8 mouse cellular contexts compared by ENCODE assay signal in the genomic region with DNA sequence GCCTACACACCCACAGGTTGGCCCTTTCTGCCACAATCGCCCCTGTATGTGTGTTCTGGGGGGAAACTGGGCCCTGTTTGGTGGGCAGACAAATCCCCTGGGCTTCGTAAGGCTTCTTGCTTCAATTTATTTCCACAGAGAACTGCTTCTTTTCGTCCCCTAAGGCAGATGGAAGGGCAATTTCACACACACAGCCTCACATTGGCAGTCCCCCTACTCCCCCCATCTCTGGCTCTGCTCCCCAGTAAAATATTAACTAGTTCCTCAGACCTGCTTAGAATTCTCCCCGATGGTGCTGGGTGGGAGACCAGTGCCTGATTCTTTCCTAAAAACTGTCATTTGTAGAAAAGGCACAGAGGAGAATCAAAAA. TPM values are rescaled to one million over a fixed set of nuclear protein-coding genes. Genes with fewer than 3 reads are reported as not detected.
DNase-seq lines count a peak whose midpoint lies in the region; ATAC-seq and TF ChIP-seq lines count a peak whose summit lies in the region.

No protein-coding gene starts in this region.

- H3K27me3 ChIP-seq in cerebellum, adult 2 months (ENCODE audit: control insufficient read depth, insufficient read depth, low read length), result no peaks in the 10 kb centered on the region
- no peaks in the 10 kb centered on the region for H3K27me3 ChIP-seq in ES-Bruce4 (ENCODE audit: control insufficient read depth, insufficient read depth, low read length, poor library complexity, severe bottlenecking)
- H3K27me3 ChIP-seq in hindbrain, embryonic 14.5 days (ENCODE audit: control insufficient read depth, insufficient read depth, low read length), result no peaks in the 10 kb centered on the region
- H3K27me3 ChIP-seq in liver, embryonic 14.5 days (ENCODE audit: control insufficient read depth, insufficient read depth, low read length), result no peaks in the 10 kb centered on the region

- no peak for TF ChIP-seq EP300 in ES-Bruce4 (IDR thresholded peaks at IDR 0.05; ENCODE audit: insufficient read depth, low read depth, low read length)
- no peak for TF ChIP-seq EP300 in liver, embryonic 14.5 days (IDR thresholded peaks at IDR 0.05; ENCODE audit: low read depth)

- H3K4me1 ChIP-seq in cerebellum, adult 2 months (ENCODE audit: control insufficient read depth, insufficient read depth, low read length), result peaks cover 81% of the 10 kb centered on the region
- peaks cover 6% of the 10 kb centered on the region for H3K4me1 ChIP-seq in ES-Bruce4 (ENCODE audit: control insufficient read depth, insufficient read depth, low read length)
- peaks cover 86% of the 10 kb centered on the region for H3K4me1 ChIP-seq in hindbrain, embryonic 14.5 days (replicated peaks; ENCODE audit: control insufficient read depth, insufficient read depth, low read length)
- peaks cover 70 to 86% of the 10 kb centered on the region in 2 experiments for H3K4me1 ChIP-seq in liver, embryonic 14.5 days (replicated peaks; ENCODE audit: control insufficient read depth in 2 of 2, insufficient read depth in 2 of 2, low read length in 1 of 2)

- no peak for ATAC-seq in hindbrain, embryonic 14.5 days (ENCODE audit: low FRiP score)
- ATAC-seq in liver, embryonic 14.5 days (ENCODE audit: insufficient read depth), result no peak

- peak overlapping the region; percentile 91 for H3K9ac ChIP-seq in ES-Bruce4 (ENCODE audit: low read depth, poor library complexity, severe bottlenecking)
- H3K9ac ChIP-seq in hindbrain, embryonic 14.5 days, result peak overlapping the region; percentile 73
- peak overlapping the region; percentile 67 for H3K9ac ChIP-seq in liver, embryonic 14.5 days (replicated peaks)

- no peak overlapping the region for H3K4me2 ChIP-seq in hindbrain, embryonic 14.5 days (replicated peaks)
- H3K4me2 ChIP-seq in liver, embryonic 14.5 days (ENCODE audit: low read depth), result peak overlapping the region; percentile 79

- DNase-seq in cerebellum, adult 2 months, result peak in 1 of 2 experiments; percentile 30
- DNase-seq in cerebellum, postnatal 36 days, result no peak
- no peak for DNase-seq in hindbrain, embryonic 14.5 days (ENCODE audit: low spot score)
- no peak for DNase-seq in liver, embryonic 14.5 days (ENCODE audit: low read depth in 3 of 3, low spot score in 3 of 3)
- no peak for DNase-seq in adrenal gland, adult 18-20 months (ENCODE audit: low spot score in 2 of 2)
- DNase-seq in frontal cortex, adult 2 months (ENCODE audit: extremely low spot score in 1 of 2, low spot score in 1 of 2), result no peak
- no peak for DNase-seq in left cerebral cortex, postnatal 4 days

- intact Hi-C loops in left cerebral cortex, postnatal 4 days (cut with DNase I), result loop anchor here (2.0 kb wide), 1 partner anchor 63 kb away; no protein-coding TSS in a partner anchor

- no peak for TF ChIP-seq POLR2A in cerebellum, adult 2 months (IDR thresholded peaks at IDR 0.05; ENCODE audit: borderline replicate concordance, insufficient read depth, low read length)
- TF ChIP-seq POLR2A in ES-Bruce4 (IDR thresholded peaks at IDR 0.05; ENCODE audit: insufficient read depth, low read length), result no peak

- H3K27ac ChIP-seq in cerebellum, adult 2 months (ENCODE audit: insufficient read depth, low read length), result peak overlapping the region; percentile 90
- peak overlapping the region; percentile 93 for H3K27ac ChIP-seq in ES-Bruce4 (ENCODE audit: insufficient read depth, low read length)
- H3K27ac ChIP-seq in hindbrain, embryonic 14.5 days, result peak overlapping the region; percentile 100
- H3K27ac ChIP-seq in liver, embryonic 14.5 days, result peak overlapping the region; percentile 91

- H3K4me3 ChIP-seq in cerebellum, adult 2 months (replicated peaks; ENCODE audit: insufficient read depth, low read depth, low read length), result no peak overlapping the region
- no peak overlapping the region for H3K4me3 ChIP-seq in ES-Bruce4 (ENCODE audit: low read depth, low read length)
- H3K4me3 ChIP-seq in hindbrain, embryonic 14.5 days (replicated peaks; ENCODE audit: low read length), result no peak overlapping the region
- 0 out of 4 replicates have a peak overlapping the region, but pooled peaks of 1 of the 2 experiments have one; percentile 27 for H3K4me3 ChIP-seq in liver, embryonic 14.5 days (ENCODE audit: insufficient read depth in 1 of 2, low read depth in 2 of 2, low read length in 2 of 2)

- TF ChIP-seq CTCF in cerebellum, adult 2 months (IDR thresholded peaks at IDR 0.05; ENCODE audit: borderline replicate concordance, insufficient read depth, low read depth, low read length), result no peak
- no peak for TF ChIP-seq CTCF in ES-Bruce4 (IDR thresholded peaks at IDR 0.05; ENCODE audit: low read depth, low read length)
- no peak for TF ChIP-seq CTCF in liver, embryonic 14.5 days (IDR thresholded peaks at IDR 0.05; ENCODE audit: low read depth)

- WGBS in cerebellum, adult 2 months, result 34% methylated on average over 4 of the region's 4 CpGs
- 12% methylated on average over 4 of the region's 4 CpGs for WGBS in hindbrain, embryonic 14.5 days
- 32% methylated on average over 4 of the region's 4 CpGs for WGBS in liver, embryonic 14.5 days (ENCODE audit: insufficient replicate concordance)

- H3K9me3 ChIP-seq in ES-Bruce4 (replicated peaks; ENCODE audit: control insufficient read depth, insufficient read depth, low read length, poor library complexity, severe bottlenecking), result no peaks in the 10 kb centered on the region
- H3K9me3 ChIP-seq in hindbrain, embryonic 14.5 days (ENCODE audit: control insufficient read depth, low read length), result no peaks in the 10 kb centered on the region
- no peaks in the 10 kb centered on the region for H3K9me3 ChIP-seq in liver, embryonic 14.5 days (ENCODE audit: control insufficient read depth, low read length)

- no peaks in the 10 kb centered on the region for H3K36me3 ChIP-seq in ES-Bruce4 (ENCODE audit: control insufficient read depth, insufficient read depth, low read length, poor library complexity, severe bottlenecking)
- no peaks in the 10 kb centered on the region for H3K36me3 ChIP-seq in hindbrain, embryonic 14.5 days (replicated peaks; ENCODE audit: control insufficient read depth, insufficient read depth)
- peaks cover 4% of the 10 kb centered on the region; the same call in 1 of the 2 replicates for H3K36me3 ChIP-seq in liver, embryonic 14.5 days (replicated peaks; ENCODE audit: control insufficient read depth, insufficient read depth, low read depth)

RNA-seq across cellular contexts. Expression of gene Zmynd8, which starts 12.9 kb away (rescaled TPM):
- polyA plus RNA-seq in cerebellum, adult 2 months (2012; rRNA removed), result 85.5 and 86.6 TPM in 2 replicates
- 231 and 237 TPM in 2 replicates for polyA plus RNA-seq in ES-Bruce4 (2011; ENCODE audit: insufficient read depth, insufficient read length, low read depth, missing spikeins)
- 55.4 and 63.4 TPM in 2 replicates for polyA plus RNA-seq in hindbrain, embryonic 14.5 days (2014; fragmentation: Nextera tagmentation; extraction: Ambion mirVana)
- polyA plus RNA-seq in liver, embryonic 14.5 days (2012; rRNA removed), result 13.5 and 17.7 TPM in 2 replicates
- 16.3 and 18.5 TPM in 2 replicates for polyA plus RNA-seq in liver, embryonic 14.5 days (2014; fragmentation: Nextera tagmentation; extraction: Ambion mirVana)
- 10 to 100 TPM; 45.8 to 48.8 TPM for total RNA-seq in adrenal gland, adult 18-20 months (2021)
- 79.7 and 86.6 TPM in 2 replicates for polyA plus RNA-seq in frontal cortex, adult 2 months (2012; rRNA removed)
- total RNA-seq in left cerebral cortex, postnatal 4 days (2021), result 100 to 1,000 TPM; 118 to 120 TPM
